Mouse (Mus musculus): ENCODE data around the gene Bard1.

- no peak for TF ChIP-seq GATA1 (IDR thresholded peaks at IDR 0.05; ENCODE audit: borderline replicate concordance, low read length)
- no peak for TF ChIP-seq FLI1 (IDR thresholded peaks at IDR 0.05; ENCODE audit: low read length)
Measured at GRCm38 (mm10) chr1:71109858-71110257, 6.9 kb upstream of the Bard1 start.
